Mouse (Mus musculus) liver, adult 2 months (tissue): ENCODE data around the gene Atp13a4.

ENCODE experiments used
- CTCF ChIP-seq: fragments of 200-500 bp; IDR thresholded peaks from 2 replicates; pipeline ENCODE4 v1.5.1; 2011; ENCODE audit warnings: low read depth, low read length, control low read depth
- POLR2A ChIP-seq: fragments of 200-500 bp; IDR thresholded peaks from 2 replicates; pipeline ENCODE4 v1.6.1; 2011; ENCODE audit warnings: low read length, control low read depth; ENCODE audit not compliant: insufficient read depth; ENCODE audit errors: extremely low read depth

DNA sequence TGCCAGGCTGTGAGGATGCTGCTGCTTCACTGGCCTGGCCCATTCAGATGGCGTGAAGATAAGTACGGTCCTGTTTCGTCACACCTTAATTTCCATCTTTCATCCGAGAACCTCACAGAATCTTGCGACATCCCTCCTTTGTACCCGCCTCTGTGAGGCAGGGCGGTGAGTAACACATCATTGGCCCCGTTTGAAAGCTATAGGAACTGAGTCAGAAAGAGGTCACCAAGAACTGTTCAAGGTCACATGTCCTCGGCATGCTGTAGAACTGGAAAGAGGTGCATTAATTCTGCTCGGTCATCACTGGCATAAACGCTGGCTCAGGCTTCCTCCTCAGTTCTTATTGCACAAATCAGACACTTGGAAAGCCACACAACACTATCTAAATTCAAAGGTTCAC is at the start of gene Atp13a4:
- TF ChIP-seq CTCF: no peak
- TF ChIP-seq POLR2A: no peak
